Mouse (Mus musculus): ENCODE data around the gene Plekhg5. TPM values are rescaled to one million over a fixed set of nuclear protein-coding genes. Genes with fewer than 3 reads are reported as not detected.
A peak's percentile ranks its signal among the peaks of the same experiment; 100 is the strongest.

Gene Plekhg5
- total and polyA plus RNA-seq, 2 experiments from 2014 or later: 10.6 to 18.0 TPM

- Histone ChIP-seq H3K4me2 (ENCODE audit: low read depth, low read length) (no peak overlapping the region), H3K27ac (ENCODE audit: low read depth) (no peak overlapping the region), H3K4me1 (ENCODE audit: control insufficient read depth, insufficient read depth) (peaks cover 28% of the 10 kb centered on the region), H3K4me3 (ENCODE audit: low read depth, low read length) (no peak overlapping the region), H3K9ac (replicated peaks; ENCODE audit: low read depth, low read length) (no peak overlapping the region), H3K36me3 (replicated peaks; ENCODE audit: control insufficient read depth, insufficient read depth, low read length) (no peaks in the 10 kb centered on the region), H3K9me3 (replicated peaks; ENCODE audit: control insufficient read depth, low read length) (no peaks in the 10 kb centered on the region), H3K27me3 (ENCODE audit: control insufficient read depth, insufficient read depth, low read length) (peaks cover 100% of the 10 kb centered on the region)
- TF ChIP-seq EP300 (IDR thresholded peaks at IDR 0.05; ENCODE audit: low read depth) (no peak), CTCF (IDR thresholded peaks at IDR 0.05; ENCODE audit: low read depth) (no peak)
- no peak for DNase-seq (ENCODE audit: low spot score)
- no peak for ATAC-seq (ENCODE audit: insufficient read depth, low read depth)
- 73% methylated on average over 5 of the region's 5 CpGs for WGBS
These were observed 56.5 kb downstream of the Plekhg5 start for GRCm38 (mm10) chr4:152128784-152129183.

- no peak overlapping the region for H3K27ac ChIP-seq (ENCODE audit: low read depth)
- no peak overlapping the region for H3K9ac ChIP-seq (replicated peaks; ENCODE audit: low read depth, low read length)
- no peak overlapping the region for H3K4me3 ChIP-seq (ENCODE audit: low read depth, low read length)
- 56% methylated on average over 13 of the region's 13 CpGs for WGBS
- H3K36me3 ChIP-seq (replicated peaks; ENCODE audit: control insufficient read depth, insufficient read depth, low read length): no peaks in the 10 kb centered on the region
- DNase-seq (ENCODE audit: low spot score): no peak
- no peaks in the 10 kb centered on the region for H3K9me3 ChIP-seq (replicated peaks; ENCODE audit: control insufficient read depth, low read length)
- H3K4me1 ChIP-seq (ENCODE audit: control insufficient read depth, insufficient read depth): peaks cover 28% of the 10 kb centered on the region
- ATAC-seq (ENCODE audit: insufficient read depth, low read depth): no peak
- H3K27me3 ChIP-seq (ENCODE audit: control insufficient read depth, insufficient read depth, low read length): peaks cover 100% of the 10 kb centered on the region
- TF ChIP-seq CTCF (IDR thresholded peaks at IDR 0.05; ENCODE audit: low read depth) (no peak), EP300 (IDR thresholded peaks at IDR 0.05; ENCODE audit: low read depth) (no peak)
- no peak overlapping the region for H3K4me2 ChIP-seq (ENCODE audit: low read depth, low read length)
These were observed 57.2 kb downstream of the Plekhg5 start for GRCm38 (mm10) chr4:152129395-152129930.

GRCm38 (mm10) chr4:152130771-152131653 lies 58.7 kb downstream of the Plekhg5 start:
- ATAC-seq (ENCODE audit: insufficient read depth, low read depth): peak; percentile 62
- Histone ChIP-seq H3K27me3 (ENCODE audit: control insufficient read depth, insufficient read depth, low read length) (peaks cover 85% of the 10 kb centered on the region), H3K4me3 (ENCODE audit: low read depth, low read length) (peak overlapping the region; percentile 45), H3K4me2 (ENCODE audit: low read depth, low read length) (peak overlapping the region; percentile 69), H3K9ac (replicated peaks; ENCODE audit: low read depth, low read length) (0 out of 2 replicates have a peak overlapping the region, but pooled peaks have one; percentile 16), H3K36me3 (replicated peaks; ENCODE audit: control insufficient read depth, insufficient read depth, low read length) (no peaks in the 10 kb centered on the region), H3K27ac (ENCODE audit: low read depth) (no peak overlapping the region), H3K9me3 (replicated peaks; ENCODE audit: control insufficient read depth, low read length) (no peaks in the 10 kb centered on the region), H3K4me1 (ENCODE audit: control insufficient read depth, insufficient read depth) (peaks cover 17% of the 10 kb centered on the region)
- WGBS: under 1% methylated on average over 60 of the region's 85 CpGs
- no peak for DNase-seq (ENCODE audit: low spot score)
- TF ChIP-seq EP300 (IDR thresholded peaks at IDR 0.05; ENCODE audit: low read depth) (no peak), CTCF (IDR thresholded peaks at IDR 0.05; ENCODE audit: low read depth) (peak; percentile 30; the same call in 1 of the 2 replicates)

GRCm38 (mm10) chr4:152131809-152132771 lies 59.8 kb downstream of the Plekhg5 start:
- WGBS: 9% methylated on average over 48 of the region's 50 CpGs
- Histone ChIP-seq H3K9ac (replicated peaks; ENCODE audit: low read depth, low read length) (no peak overlapping the region), H3K4me1 (ENCODE audit: control insufficient read depth, insufficient read depth) (peaks cover 12% of the 10 kb centered on the region), H3K9me3 (replicated peaks; ENCODE audit: control insufficient read depth, low read length) (no peaks in the 10 kb centered on the region), H3K27ac (ENCODE audit: low read depth) (no peak overlapping the region), H3K4me2 (ENCODE audit: low read depth, low read length) (peak overlapping the region; percentile 69), H3K4me3 (ENCODE audit: low read depth, low read length) (peak overlapping the region; percentile 45), H3K36me3 (replicated peaks; ENCODE audit: control insufficient read depth, insufficient read depth, low read length) (no peaks in the 10 kb centered on the region), H3K27me3 (ENCODE audit: control insufficient read depth, insufficient read depth, low read length) (peaks cover 74% of the 10 kb centered on the region)
- ATAC-seq (ENCODE audit: insufficient read depth, low read depth): no peak
- no peak for TF ChIP-seq CTCF (IDR thresholded peaks at IDR 0.05; ENCODE audit: low read depth)
- no peak for TF ChIP-seq EP300 (IDR thresholded peaks at IDR 0.05; ENCODE audit: low read depth)
- DNase-seq (ENCODE audit: low spot score): no peak

GRCm38 (mm10) chr4:152132772-152133169 lies 60.5 kb downstream of the Plekhg5 start:
- peaks cover 12% of the 10 kb centered on the region for H3K4me1 ChIP-seq (ENCODE audit: control insufficient read depth, insufficient read depth)
- no peak overlapping the region for H3K4me3 ChIP-seq (ENCODE audit: low read depth, low read length)
- H3K4me2 ChIP-seq (ENCODE audit: low read depth, low read length): no peak overlapping the region
- H3K27me3 ChIP-seq (ENCODE audit: control insufficient read depth, insufficient read depth, low read length): peaks cover 67% of the 10 kb centered on the region
- no peaks in the 10 kb centered on the region for H3K9me3 ChIP-seq (replicated peaks; ENCODE audit: control insufficient read depth, low read length)
- no peaks in the 10 kb centered on the region for H3K36me3 ChIP-seq (replicated peaks; ENCODE audit: control insufficient read depth, insufficient read depth, low read length)
- no peak for TF ChIP-seq CTCF (IDR thresholded peaks at IDR 0.05; ENCODE audit: low read depth)
- no peak for TF ChIP-seq EP300 (IDR thresholded peaks at IDR 0.05; ENCODE audit: low read depth)
- 32% methylated on average over 10 of the region's 10 CpGs for WGBS
- DNase-seq (ENCODE audit: low spot score) (no peak), ATAC-seq (ENCODE audit: insufficient read depth, low read depth) (no peak)
- H3K27ac ChIP-seq (ENCODE audit: low read depth): no peak overlapping the region
- H3K9ac ChIP-seq (replicated peaks; ENCODE audit: low read depth, low read length): no peak overlapping the region

Data from heart, postnatal 0 days (tissue).